Mouse (Mus musculus): ENCODE data around the gene Tmem145. TPM values are rescaled to one million over a fixed set of nuclear protein-coding genes. Genes with fewer than 3 reads are reported as not detected.

Gene Tmem145
- polyA plus RNA-seq, 1 experiment, result 116 TPM

GRCm38 (mm10) chr7:25289925-25290324, 16.0 kb upstream of the Tmem145 start:
- Histone ChIP-seq H3K4me1 (ENCODE audit: control insufficient read depth, insufficient read depth, low read length) (no peaks in the 10 kb centered on the region), H3K27ac (ENCODE audit: insufficient read depth, low read length) (no peak overlapping the region), H3K4me3 (ENCODE audit: insufficient read depth, low read length) (no peak overlapping the region)
- TF ChIP-seq POLR2A (IDR thresholded peaks at IDR 0.05; ENCODE audit: extremely low read depth, insufficient read depth, low read length) (no peak), CTCF (IDR thresholded peaks at IDR 0.05; ENCODE audit: extremely low read depth, insufficient read depth, low read length) (no peak)

- no peaks in the 10 kb centered on the region for H3K4me1 ChIP-seq (ENCODE audit: control insufficient read depth, insufficient read depth, low read length)
- no peak for TF ChIP-seq POLR2A (IDR thresholded peaks at IDR 0.05; ENCODE audit: extremely low read depth, insufficient read depth, low read length)
- no peak for TF ChIP-seq CTCF (IDR thresholded peaks at IDR 0.05; ENCODE audit: extremely low read depth, insufficient read depth, low read length)
- H3K4me3 ChIP-seq (ENCODE audit: insufficient read depth, low read length), result no peak overlapping the region
- H3K27ac ChIP-seq (ENCODE audit: insufficient read depth, low read length), result no peak overlapping the region
Measured at GRCm38 (mm10) chr7:25290463-25290862, 15.4 kb upstream of the Tmem145 start.

DNA sequence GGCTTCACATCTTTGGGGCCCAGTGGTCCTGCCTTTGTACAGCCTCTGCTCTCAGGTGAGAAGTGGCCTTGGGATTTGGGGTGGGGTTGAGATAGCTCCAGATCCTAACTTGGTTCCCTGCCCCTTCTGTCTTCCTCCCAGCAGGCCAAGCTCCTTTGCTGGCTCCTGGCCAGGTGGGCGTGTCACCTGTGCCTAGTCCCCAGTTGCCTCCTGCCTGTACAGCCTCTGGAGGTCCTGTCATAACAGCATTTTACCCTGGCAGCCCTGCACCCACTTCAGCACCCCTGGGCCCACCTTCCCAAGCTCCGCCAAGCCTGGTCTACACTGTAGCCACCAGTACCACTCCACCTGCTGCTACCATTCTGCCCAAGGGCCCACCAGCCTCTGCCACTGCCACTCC, 15.0 kb upstream of the Tmem145 start:
- Histone ChIP-seq H3K27ac (ENCODE audit: insufficient read depth, low read length) (no peak overlapping the region), H3K4me1 (ENCODE audit: control insufficient read depth, insufficient read depth, low read length) (no peaks in the 10 kb centered on the region), H3K4me3 (ENCODE audit: insufficient read depth, low read length) (no peak overlapping the region)
- no peak for TF ChIP-seq CTCF (IDR thresholded peaks at IDR 0.05; ENCODE audit: extremely low read depth, insufficient read depth, low read length)
- TF ChIP-seq POLR2A (IDR thresholded peaks at IDR 0.05; ENCODE audit: extremely low read depth, insufficient read depth, low read length), result no peak

- TF ChIP-seq CTCF (IDR thresholded peaks at IDR 0.05; ENCODE audit: extremely low read depth, insufficient read depth, low read length) (no peak), POLR2A (IDR thresholded peaks at IDR 0.05; ENCODE audit: extremely low read depth, insufficient read depth, low read length) (no peak)
- no peak overlapping the region for H3K27ac ChIP-seq (ENCODE audit: insufficient read depth, low read length)
- 0 out of 2 replicates have a peak, but pooled peaks cover 1% of the 10 kb centered on the region for H3K4me1 ChIP-seq (ENCODE audit: control insufficient read depth, insufficient read depth, low read length)
- no peak overlapping the region for H3K4me3 ChIP-seq (ENCODE audit: insufficient read depth, low read length)
Measured at GRCm38 (mm10) chr7:25292107-25292506, 13.8 kb upstream of the Tmem145 start.

GRCm38 (mm10) chr7:25293191-25293739, 12.6 kb upstream of the Tmem145 start:
- H3K4me1 ChIP-seq (ENCODE audit: control insufficient read depth, insufficient read depth, low read length), result 0 out of 2 replicates have a peak, but pooled peaks cover 1% of the 10 kb centered on the region
- H3K4me3 ChIP-seq (ENCODE audit: insufficient read depth, low read length), result no peak overlapping the region
- H3K27ac ChIP-seq (ENCODE audit: insufficient read depth, low read length), result no peak overlapping the region
- no peak for TF ChIP-seq CTCF (IDR thresholded peaks at IDR 0.05; ENCODE audit: extremely low read depth, insufficient read depth, low read length)
- TF ChIP-seq POLR2A (IDR thresholded peaks at IDR 0.05; ENCODE audit: extremely low read depth, insufficient read depth, low read length), result no peak

DNA sequence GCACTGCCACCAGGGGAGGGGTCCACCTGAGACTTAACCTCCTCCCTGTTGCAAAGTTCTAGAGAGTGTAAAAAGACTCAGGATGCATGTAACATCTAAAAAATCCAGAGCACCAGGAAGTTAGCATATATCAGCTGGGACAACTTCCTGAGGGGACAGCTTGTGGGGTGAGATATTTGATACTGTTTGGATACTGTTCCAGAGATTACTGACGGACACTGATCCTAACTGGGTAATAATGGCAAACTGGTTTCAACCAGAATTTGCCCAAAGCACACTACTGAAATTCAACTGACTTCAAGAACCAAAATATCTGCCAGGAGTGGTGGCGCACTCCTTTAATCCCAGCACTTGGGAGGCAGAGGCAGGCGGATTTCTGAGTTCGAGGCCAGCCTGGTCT, 11.4 kb upstream of the Tmem145 start:
- Histone ChIP-seq H3K4me1 (ENCODE audit: control insufficient read depth, insufficient read depth, low read length) (0 out of 2 replicates have a peak, but pooled peaks cover 1% of the 10 kb centered on the region), H3K4me3 (ENCODE audit: insufficient read depth, low read length) (no peak overlapping the region), H3K27ac (ENCODE audit: insufficient read depth, low read length) (no peak overlapping the region)
- no peak for TF ChIP-seq CTCF (IDR thresholded peaks at IDR 0.05; ENCODE audit: extremely low read depth, insufficient read depth, low read length)
- TF ChIP-seq POLR2A (IDR thresholded peaks at IDR 0.05; ENCODE audit: extremely low read depth, insufficient read depth, low read length), result no peak

- H3K27ac ChIP-seq (ENCODE audit: insufficient read depth, low read length), result no peak overlapping the region
- 0 out of 2 replicates have a peak, but pooled peaks cover 1% of the 10 kb centered on the region for H3K4me1 ChIP-seq (ENCODE audit: control insufficient read depth, insufficient read depth, low read length)
- no peak overlapping the region for H3K4me3 ChIP-seq (ENCODE audit: insufficient read depth, low read length)
- TF ChIP-seq CTCF (IDR thresholded peaks at IDR 0.05; ENCODE audit: extremely low read depth, insufficient read depth, low read length) (no peak), POLR2A (IDR thresholded peaks at IDR 0.05; ENCODE audit: extremely low read depth, insufficient read depth, low read length) (no peak)
Measured at GRCm38 (mm10) chr7:25294960-25295722, 10.8 kb upstream of the Tmem145 start.

GRCm38 (mm10) chr7:25296945-25297453, 8.9 kb upstream of the Tmem145 start:
- no peak overlapping the region for H3K27ac ChIP-seq (ENCODE audit: insufficient read depth, low read length)
- H3K4me1 ChIP-seq (ENCODE audit: control insufficient read depth, insufficient read depth, low read length), result 0 out of 2 replicates have a peak, but pooled peaks cover 1% of the 10 kb centered on the region
- H3K4me3 ChIP-seq (ENCODE audit: insufficient read depth, low read length), result peak overlapping the region; percentile 62
- no peak for TF ChIP-seq POLR2A (IDR thresholded peaks at IDR 0.05; ENCODE audit: extremely low read depth, insufficient read depth, low read length)
- no peak for TF ChIP-seq CTCF (IDR thresholded peaks at IDR 0.05; ENCODE audit: extremely low read depth, insufficient read depth, low read length)

- Histone ChIP-seq H3K27ac (ENCODE audit: insufficient read depth, low read length) (no peak within 1 kb of the TSS), H3K4me1 (ENCODE audit: control insufficient read depth, insufficient read depth, low read length) (0 out of 2 replicates have a peak, but pooled peaks cover 1% of the 10 kb centered on the region), H3K4me3 (ENCODE audit: insufficient read depth, low read length) (peak within 1 kb of the TSS; percentile 62)
- peak; percentile 18; the same call in 1 of the 2 replicates for TF ChIP-seq CTCF (IDR thresholded peaks at IDR 0.05; ENCODE audit: extremely low read depth, insufficient read depth, low read length)
- no peak for TF ChIP-seq POLR2A (IDR thresholded peaks at IDR 0.05; ENCODE audit: extremely low read depth, insufficient read depth, low read length)
Measured at GRCm38 (mm10) chr7:25297454-25298325, 8.2 kb upstream of the Tmem145 start, which contains the start of gene Pafah1b3. Pafah1b3 (minus strand) TSS chr7:25297986.
